Mouse (Mus musculus) ovary, postnatal 14 days (tissue): Measurements from ENCODE around the gene Mta1.
A peak's percentile ranks its signal among the peaks of the same experiment; 100 is the strongest.

Experiments
- DNase-seq: peaks from one replicate; pipeline ENCODE4 v3.0.0; 2022; ENCODE audit warnings: low spot score

Gene Mta1

GRCm38 (mm10) chr12:113149341-113149740 is 51.3 kb downstream of the Mta1 start:
- DNase-seq: no peak

- DNase-seq: no peak
These were observed 51.8 kb downstream of the Mta1 start for GRCm38 (mm10) chr12:113149896-113150295.

GRCm38 (mm10) chr12:113150591-113150990 is 52.5 kb downstream of the Mta1 start:
- no peak for DNase-seq

GRCm38 (mm10) chr12:113151046-113151445 is 53.0 kb downstream of the Mta1 start:
- no peak for DNase-seq

- no peak for DNase-seq
These were observed 53.7 kb downstream of the Mta1 start for GRCm38 (mm10) chr12:113151661-113152271.

GRCm38 (mm10) chr12:113152272-113152661 is 54.2 kb downstream of the Mta1 start:
- DNase-seq: no peak

DNA sequence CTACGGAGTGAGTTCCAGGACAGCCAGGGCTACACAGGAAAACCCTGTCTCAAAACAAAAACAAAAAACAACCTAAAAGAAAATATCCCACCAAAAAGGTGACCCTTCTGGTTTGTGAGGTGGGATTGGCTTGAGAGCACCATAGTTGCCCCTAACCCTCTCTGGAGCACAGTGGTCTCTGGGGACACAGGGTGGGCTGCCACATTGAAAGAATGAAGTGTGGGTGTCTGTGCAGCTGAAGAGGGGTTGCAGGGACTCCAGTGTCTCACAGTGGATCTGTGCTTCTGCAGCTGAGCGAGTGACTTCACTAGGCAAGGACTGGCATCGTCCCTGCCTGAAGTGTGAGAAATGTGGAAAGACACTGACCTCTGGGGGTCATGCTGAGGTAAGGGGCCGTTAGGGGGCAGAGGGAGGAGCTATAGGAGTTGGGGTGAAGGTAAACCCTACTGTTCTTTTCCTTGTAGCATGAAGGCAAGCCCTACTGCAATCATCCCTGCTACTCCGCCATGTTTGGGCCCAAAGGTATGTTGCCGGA is 55.0 kb downstream of the Mta1 start:
- no peak for DNase-seq

GRCm38 (mm10) chr12:113153971-113154370 is 55.9 kb downstream of the Mta1 start:
- no peak for DNase-seq

GRCm38 (mm10) chr12:113154747-113155075 is 56.6 kb downstream of the Mta1 start:
- DNase-seq: no peak

- DNase-seq: no peak
These were observed 57.1 kb downstream of the Mta1 start for GRCm38 (mm10) chr12:113155076-113155771.

DNA sequence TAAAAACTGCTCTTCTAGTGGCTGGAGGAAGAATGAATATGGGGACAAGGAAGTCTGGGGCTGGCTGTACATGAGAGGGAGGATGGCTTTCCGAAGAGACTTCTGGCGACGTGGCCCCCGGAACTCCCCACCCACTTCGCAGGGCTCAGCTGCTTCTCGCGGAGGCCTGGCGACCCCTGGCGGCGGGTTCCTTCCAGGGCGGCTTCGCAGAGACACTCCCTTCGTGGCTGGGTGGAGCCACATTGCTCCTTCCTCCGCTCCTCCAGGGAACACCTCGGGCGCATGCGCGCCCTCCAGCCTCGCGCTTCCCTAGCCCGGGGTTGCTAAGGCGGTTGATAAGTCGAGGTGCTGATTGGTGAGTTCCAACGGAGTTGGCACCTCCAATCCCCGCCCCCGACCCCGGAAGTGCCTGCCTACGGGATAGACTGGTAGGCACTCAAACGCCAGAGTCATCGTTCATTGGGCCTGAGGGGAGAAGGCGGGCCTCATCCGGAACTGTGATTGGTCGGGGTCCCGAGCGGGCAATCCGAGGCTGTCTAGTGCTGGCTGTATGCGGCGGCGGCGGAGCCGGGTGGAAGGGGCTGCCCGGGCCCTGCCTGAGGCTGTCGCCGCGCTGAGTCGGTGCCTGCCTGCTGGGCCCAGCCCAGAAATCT is 57.9 kb downstream of the Mta1 start, which contains the start of gene Tedc1:
Gene Tedc1, plus strand, starts transcription at position 535 of the 653 bp plus-strand sequence.
- DNase-seq: peak; percentile 98

GRCm38 (mm10) chr12:113156540-113156929 is 58.5 kb downstream of the Mta1 start:
- DNase-seq: no peak

DNA sequence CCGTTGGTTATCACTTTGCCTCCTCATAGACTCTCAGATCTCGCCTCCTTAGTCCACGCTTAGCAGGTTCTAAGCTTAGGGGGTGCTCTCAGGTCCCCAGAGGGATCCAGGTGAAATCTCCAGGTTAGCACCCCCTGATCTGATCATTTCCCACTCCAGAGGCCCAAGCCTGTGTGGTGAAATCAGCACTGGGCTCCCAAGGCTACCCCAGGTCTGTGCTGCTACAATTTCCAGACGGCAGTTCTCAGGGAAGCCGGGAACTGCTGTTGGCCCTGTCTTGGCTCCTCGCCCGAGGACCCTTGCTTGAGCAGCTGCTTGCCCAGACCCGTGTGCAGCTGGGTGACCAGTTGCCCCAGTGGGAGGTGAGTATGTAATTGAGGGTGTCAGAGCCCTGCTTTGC is 58.9 kb downstream of the Mta1 start:
- DNase-seq: no peak

GRCm38 (mm10) chr12:113157521-113157920 is 59.4 kb downstream of the Mta1 start:
- no peak for DNase-seq

DNA sequence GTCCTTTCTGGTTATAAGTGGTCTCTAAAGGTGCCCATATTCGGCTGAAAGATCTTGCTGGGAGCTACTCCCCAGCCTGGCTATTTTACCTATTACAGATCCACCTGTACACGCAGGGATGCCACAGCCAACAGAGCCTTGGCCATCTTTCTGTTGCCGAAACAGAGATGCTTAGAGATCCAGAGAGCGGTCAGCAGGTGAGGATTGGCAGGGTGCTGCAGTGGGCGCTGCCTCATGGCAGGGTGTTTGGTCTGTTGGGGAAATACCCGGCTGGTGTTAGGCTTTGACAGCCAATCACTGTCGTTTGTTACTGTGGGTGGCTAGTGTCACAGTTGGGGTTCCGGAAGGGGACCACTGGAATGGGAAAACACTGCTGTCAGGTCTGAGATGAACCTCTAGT is 59.9 kb downstream of the Mta1 start:
- no peak for DNase-seq

- DNase-seq: no peak
These were observed 65.5 kb downstream of the Mta1 start for GRCm38 (mm10) chr12:113163561-113164006.

GRCm38 (mm10) chr12:113168031-113168536 is 70.0 kb downstream of the Mta1 start:
- DNase-seq: no peak

GRCm38 (mm10) chr12:113176960-113177725 is 79.1 kb downstream of the Mta1 start:
- DNase-seq: no peak

- DNase-seq: no peak
These were observed 82.9 kb downstream of the Mta1 start for GRCm38 (mm10) chr12:113181020-113181419.

GRCm38 (mm10) chr12:113184945-113185344 is 86.9 kb downstream of the Mta1 start:
- DNase-seq: no peak

GRCm38 (mm10) chr12:113185442-113186291 is 87.6 kb downstream of the Mta1 start, which contains the start of gene Tmem121:
TSS of gene Tmem121 (plus strand) at chr12:113185930.
- DNase-seq: peak; percentile 19
